Mouse (Mus musculus) E14TG2a.4 (cell line): ENCODE measurements around the gene Il20ra.

Experiments
- CTCF ChIP-seq: conservative IDR thresholded peaks from 2 replicates; pipeline ENCODE4 v1.5.1; 2014; ENCODE audit warnings: low read length
- NANOG ChIP-seq: IDR thresholded peaks from 2 replicates; pipeline ENCODE4 v1.6.1; 2014; ENCODE audit warnings: borderline replicate concordance, low read length, mixed read lengths

DNA sequence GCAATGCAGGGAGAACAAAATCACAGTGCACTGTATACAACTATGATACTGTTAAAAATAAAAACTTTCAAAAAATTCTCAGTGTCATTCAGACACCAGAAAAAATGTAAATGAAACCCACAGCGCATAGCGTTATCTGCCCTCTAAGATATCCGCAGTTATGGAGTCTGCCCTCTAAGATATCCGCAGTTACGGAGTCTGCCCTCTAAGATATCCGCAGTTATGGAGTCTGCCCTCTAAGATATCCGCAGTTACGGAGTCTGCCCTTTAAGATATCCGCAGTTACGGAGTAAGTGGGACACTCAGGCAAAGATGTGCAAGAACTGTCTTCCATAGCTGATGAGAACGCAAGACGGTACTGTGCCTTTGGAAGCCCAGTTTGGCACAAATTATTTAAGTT, 4.6 kb upstream of the Il20ra start:
- no peak for TF ChIP-seq CTCF
- TF ChIP-seq NANOG = no peak
